Mouse (Mus musculus): ENCODE data around the gene Gm45808.

DNA sequence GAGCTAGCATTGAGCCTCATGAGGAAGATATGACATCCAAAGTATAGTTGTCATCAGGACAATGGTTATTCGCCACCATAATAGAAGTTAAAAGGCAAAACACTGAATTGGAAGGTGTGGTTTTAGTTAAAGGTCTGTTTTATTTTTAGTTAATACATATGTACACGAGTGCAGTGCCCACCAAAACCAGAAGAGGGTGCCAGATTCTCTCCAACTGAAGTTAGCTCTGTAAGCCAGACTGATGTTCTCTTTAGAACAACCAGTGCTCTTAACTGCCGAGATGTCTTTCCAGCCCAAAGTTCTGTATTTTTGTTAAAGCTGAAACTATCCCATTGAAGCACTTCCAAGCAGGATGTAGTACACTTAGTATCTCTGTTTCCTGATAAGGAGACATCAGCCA is 15.7 kb downstream of the Gm45808 start:
- no peak for TF ChIP-seq CTCF (IDR thresholded peaks at IDR 0.05; ENCODE audit: control insufficient read depth, insufficient read depth, insufficient read length)
- no peak for TF ChIP-seq MAX (IDR thresholded peaks at IDR 0.05)
- TF ChIP-seq MYOD1 (IDR thresholded peaks at IDR 0.05; ENCODE audit: control insufficient read depth, insufficient read length, low read depth) = no peak
